Mouse (Mus musculus) urinary bladder, adult 18-20 months (tissue): ENCODE measurements around the gene Sult6b1.

ENCODE experiments used
- DNase-seq, 2 experiments: peaks; one replicate each; pipeline ENCODE4 v3.0.0; 2022; ENCODE audit warnings: low spot score in 2 of 2, mixed read lengths in 2 of 2

Gene Sult6b1

DNA sequence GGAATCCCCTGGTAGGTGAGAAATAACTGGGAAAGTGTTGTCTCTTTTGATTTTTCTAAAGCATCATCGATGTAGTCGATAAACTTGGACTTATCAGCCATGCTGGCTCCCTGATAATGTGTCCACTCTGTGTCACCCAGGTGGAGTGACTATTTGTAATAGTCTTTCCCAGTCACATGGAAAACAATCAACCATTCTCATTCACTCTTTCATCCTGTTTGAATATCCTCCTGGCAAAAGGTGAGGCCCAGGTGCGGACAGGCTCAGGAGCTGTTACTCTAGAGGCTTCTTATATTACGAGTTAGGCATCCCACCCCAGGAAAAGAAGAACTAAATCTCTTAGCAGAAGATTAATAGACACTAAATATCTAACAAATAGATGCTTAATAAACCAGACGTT lies at the start of gene Sult6b1:
Gene Sult6b1, minus strand, starts transcription at position 101 of the 400 bp plus-strand sequence.
- no peak for DNase-seq

DNA sequence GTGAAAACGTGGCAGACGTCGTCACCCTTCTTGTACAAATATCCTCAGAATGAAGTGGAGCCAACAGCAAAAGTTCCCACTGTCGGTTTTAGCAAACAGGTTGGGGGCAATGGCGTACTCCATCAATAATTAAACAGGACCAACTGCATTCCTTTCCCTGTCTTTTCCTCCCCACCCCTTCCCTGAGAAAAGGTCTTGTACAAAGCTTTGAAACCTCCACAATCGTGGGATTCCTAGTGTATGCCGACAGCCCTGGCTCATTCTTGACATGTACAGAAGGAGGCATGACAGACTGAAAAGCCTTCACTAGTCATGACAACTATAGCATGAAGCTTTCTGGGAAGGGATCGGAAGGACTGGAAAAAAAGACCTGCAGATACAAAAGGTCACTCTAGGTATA lies 46.4 kb upstream of the Sult6b1 start:
- DNase-seq, result no peak

DNA sequence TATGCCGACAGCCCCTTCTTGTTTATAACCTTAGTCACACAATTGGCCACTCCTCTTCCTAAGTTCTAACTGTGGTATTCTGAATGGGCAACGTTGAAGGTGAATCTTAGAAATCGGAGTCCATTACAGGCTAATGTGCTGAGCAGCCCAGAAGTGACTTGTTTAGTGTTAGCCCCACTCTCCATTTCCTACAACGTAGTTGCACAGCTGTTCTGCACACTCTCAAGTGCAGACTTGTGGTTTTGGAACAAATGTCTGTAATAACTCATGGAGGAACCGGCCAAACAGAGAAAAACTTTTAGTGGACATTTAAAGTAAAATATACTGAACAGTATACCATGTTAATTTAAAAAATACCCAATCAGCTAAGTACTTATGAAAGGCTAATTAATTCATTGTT lies 45.3 kb upstream of the Sult6b1 start:
- no peak for DNase-seq

DNA sequence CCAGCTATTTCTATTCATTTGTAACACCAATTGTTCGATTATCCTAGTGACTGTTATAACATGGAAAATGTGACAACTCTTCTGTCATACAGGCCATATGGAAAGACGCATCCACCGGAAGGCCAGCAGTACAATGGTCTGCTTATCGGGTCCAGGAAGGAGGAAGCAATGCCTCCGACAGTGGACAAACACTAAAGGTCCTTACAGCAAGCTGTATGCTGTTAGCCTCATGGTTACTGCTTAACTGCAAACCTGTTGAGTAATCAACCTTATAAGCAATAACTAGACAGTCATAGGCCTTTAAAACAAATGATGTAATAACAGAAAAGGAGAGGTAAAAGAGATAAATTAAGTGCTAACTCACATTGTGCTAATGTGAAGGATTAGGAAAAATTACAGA lies 44.4 kb upstream of the Sult6b1 start:
- no peak for DNase-seq

DNA sequence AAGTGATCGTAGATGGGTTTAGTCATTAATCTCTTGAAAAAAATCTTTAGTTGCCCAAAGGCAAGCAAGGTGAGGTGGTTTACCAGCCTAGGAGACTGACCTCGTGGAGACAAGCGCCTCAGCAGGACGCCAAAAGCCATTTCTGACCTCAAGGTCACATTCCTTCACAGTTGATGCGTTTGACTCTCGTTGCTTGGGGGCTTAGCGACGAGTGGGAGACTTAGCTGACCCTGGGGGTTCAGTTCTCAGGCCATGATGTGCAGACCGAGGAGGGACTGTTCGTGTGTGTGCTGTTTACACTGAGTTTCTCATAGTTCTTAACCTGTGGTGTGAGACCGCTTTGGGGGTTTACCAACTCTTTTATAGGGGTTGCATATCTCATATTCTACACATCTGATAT lies 35.8 kb upstream of the Sult6b1 start:
- DNase-seq, result no peak

DNA sequence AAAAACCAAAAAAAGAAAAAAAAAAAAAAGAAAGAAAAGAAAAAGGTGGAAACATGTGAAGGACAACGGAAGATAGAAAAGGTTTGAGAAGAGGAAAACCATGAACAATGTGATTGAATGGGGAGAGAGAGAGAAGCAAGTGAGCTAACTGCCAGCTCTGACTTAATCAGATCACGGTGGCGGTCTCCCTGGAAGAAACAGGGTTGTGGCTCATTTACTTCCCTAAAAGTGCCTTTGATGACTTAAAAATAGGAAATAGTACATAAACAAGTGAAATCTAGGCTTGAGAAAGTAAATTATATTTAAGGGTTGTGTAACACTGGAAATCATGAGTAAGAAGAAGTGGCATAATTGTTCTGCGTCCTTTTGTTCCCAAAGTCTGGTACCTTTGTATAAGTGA lies 32.1 kb upstream of the Sult6b1 start:
- no peak for DNase-seq

DNA sequence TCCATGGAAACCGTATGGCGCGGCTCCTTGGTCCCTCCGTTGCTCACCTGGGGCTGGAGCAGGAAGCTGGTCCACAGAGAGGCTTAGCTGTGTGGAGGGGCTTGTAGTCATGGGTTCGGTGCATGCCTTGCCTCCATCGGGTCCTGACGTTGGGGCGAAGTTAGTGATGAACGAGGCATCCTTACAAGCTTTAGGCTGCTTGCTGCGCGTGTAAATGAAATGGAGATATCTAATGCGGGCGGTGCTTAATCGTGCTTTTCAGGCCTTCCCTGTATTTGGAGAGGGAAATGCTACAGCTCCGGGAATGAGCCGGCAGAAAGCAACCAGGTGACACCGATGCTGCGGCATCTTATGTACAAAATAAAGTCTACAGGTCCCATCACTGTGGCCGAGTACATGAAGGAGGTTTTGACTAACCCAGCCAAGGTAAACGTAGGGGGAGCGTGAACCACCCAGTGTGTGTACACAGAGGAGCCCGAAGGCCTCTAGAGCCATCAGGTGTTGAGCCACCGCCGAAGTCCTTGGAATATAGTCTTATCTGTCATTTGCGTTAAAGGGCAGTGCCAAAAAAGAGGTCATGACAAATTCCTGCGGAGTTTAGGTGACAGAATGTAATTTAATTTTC lies 30.5 kb upstream of the Sult6b1 start:
- no peak for DNase-seq

DNA sequence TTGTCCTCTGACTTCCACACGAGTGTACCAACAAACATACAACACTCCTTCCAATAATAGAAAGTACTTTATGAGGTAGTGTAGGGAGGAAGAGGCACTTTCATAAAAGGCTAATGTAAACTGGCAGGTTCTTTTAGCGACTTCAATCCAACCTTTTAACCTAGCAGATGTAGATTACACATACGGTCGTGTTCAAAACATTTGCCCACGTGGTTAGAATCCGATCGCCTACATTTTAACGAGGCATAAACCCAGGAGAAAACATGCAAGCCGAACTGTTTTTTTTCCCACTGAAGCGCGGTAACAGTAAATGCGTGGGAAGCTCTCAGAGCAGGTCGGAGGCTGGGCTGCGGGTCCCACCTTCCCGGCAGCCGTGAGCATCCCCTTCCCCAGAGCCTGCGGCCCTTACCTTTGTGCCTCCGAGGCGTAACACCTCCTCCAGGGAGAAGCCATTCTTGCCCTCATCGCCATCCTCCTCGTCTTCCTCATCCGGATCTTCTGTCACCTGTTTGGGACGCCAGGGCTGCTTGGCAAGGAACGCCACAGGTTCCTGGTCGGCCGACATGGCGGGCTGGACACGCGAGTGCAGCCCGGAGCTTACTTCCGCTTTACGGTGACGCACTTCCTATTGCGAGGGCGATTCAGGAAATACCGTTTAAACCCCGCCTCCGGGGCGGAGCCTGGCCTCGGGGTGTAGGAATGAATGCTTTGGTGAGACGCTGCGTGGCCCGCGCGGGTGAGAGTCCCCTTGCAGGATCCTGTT lies 29.9 kb upstream of the Sult6b1 start, which contains the start of the genes Cebpz and Ndufaf7:
Gene Cebpz, minus strand, starts transcription at position 601 of the 763 bp plus-strand sequence.
Gene Ndufaf7, plus strand, starts transcription at position 671 of the 763 bp plus-strand sequence.
- peak; percentile 94 for DNase-seq

DNA sequence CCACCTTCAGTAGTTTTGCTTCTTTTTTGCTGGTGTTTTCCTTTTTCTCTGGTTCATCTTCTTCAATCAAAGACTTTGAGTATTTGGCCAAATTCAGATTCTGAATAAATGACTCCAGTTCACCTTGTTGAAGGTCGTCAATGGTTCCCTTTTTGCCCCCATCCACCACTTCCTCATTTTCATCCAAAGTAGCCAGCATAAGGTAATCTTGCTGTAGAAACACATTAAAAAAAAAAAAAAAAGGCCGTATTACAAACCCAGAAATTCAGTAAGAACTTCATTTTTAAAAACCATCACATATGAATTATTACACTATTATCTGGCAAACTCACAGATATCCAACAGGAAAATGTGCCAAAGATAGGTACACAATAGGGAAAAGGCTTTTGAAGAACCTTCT lies 29.1 kb upstream of the Sult6b1 start:
- no peak for DNase-seq

DNA sequence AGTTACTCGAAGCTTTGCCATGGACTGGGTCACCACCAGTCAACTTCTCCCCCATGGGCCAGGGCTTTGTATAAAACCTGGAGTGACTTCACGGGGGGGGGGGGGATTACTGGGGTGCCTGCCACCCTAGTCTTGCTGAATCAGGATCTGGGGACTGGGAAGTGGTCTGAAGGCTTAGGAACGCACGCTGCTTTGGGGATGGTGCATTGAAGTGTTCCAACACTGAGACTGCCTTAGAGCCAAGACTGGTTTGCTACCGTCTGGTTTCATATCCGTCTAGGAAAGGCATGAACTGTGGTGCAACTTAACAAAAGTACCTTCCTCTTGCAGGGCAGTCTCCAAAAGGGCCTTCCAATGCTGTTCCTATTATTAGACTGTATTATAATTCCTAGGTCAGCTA lies 10.9 kb upstream of the Sult6b1 start:
- DNase-seq, result no peak

DNA sequence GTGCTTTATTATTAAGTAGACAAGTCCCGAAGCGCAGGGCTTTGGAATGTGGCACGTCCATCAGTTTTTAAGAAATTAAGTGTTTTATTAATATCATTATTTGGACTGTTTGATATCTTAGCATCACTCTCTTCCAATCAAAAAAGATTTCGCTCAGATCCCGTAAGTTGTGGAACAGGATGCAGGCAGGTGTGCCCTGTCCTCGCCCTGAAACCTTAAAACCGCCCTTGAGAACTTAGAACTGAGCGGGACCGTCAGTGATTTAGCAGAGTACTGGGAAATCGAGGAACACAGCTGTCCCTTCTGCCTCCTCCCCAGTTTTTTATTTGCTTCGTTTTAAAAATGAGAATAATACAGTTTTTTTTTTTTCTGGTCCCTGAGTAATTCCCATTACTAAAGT lies 10.1 kb upstream of the Sult6b1 start:
- no peak for DNase-seq

DNA sequence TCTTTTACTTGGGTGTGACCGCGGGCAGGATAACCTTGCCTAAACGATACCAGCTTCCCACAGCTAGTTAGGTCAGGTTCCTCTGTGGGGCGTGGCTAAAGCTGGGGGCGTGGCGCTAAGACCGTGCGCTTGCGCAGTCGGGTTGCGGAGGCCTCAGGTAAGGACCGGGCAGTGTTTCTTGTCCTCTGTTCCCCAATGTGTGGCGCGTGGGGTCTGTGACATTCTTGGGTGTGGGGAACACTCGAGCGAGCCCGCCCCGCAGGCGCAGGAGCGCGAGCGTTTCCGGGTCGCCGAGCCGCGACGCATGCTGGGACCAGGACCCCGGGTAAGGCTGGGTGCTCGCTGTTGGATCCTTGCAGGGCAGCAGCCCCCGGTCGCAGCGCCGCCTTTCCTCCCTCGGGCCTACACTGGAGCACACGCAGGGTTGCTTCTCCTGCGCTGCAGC lies 9.6 kb upstream of the Sult6b1 start, which contains the start of gene Cebpzos:
Gene Cebpzos, plus strand, starts transcription at position 132 of the 445 bp plus-strand sequence.
- peak; percentile 82 to 85 for DNase-seq

DNA sequence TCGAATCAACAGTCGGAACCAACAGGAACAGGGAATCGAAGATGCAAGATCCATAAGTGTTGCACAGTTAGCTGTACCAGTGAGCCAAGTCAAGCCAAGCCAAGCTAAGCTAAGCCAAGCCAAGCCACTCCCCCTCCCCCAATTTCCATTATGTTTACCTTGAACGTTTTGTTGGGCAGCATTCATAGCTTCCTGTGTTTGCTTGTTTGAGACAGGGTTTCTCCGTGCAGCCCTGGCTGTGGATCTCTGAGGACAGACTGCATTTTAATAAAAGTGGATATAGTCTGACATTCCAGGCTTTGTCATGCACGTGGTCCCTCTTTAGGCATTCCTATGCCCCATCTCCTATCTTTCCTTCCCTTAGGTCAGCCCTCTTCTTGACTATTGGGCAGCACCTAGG lies 9.0 kb upstream of the Sult6b1 start:
- DNase-seq, result no peak

DNA sequence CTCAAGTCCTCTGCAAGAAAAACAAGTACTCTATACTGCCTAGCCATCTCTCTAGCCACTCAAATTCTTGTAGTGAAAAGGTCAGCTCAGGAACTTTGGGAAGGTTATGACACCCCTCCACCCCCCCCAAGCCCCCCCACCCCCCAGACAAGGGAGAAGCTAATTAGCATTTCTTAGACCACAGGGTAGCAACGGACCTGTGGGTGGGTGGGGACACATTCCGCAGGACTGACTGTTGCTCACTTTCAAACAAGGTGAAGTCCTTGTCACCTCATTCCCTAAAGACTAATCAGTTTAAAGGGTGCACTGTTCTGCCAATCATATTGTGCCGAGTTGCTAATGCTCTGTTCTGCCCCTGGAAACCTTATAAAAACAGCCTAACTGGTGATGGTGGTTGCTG lies 7.1 kb upstream of the Sult6b1 start:
- DNase-seq, result no peak

DNA sequence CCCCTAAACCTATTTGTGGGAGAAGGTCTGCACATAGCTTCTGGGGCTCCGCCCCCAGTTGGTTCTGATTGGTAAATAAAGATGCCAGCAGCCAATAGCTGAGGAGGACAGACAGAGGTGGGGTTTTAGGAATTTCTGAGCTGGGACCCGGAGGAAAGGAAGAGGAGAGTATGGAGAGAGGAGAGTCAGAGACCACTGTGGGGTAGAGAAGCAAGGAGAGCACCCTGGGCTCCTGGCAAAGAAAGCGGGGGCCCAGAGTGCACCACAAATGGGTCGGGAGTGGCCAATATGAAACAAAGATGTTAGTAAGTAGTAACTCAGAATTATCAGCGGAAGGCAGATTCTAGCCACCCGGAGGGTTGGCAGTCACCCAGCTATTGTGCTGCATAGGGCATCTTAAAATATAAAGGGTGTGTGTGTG lies 6.1 kb upstream of the Sult6b1 start:
- no peak for DNase-seq

DNA sequence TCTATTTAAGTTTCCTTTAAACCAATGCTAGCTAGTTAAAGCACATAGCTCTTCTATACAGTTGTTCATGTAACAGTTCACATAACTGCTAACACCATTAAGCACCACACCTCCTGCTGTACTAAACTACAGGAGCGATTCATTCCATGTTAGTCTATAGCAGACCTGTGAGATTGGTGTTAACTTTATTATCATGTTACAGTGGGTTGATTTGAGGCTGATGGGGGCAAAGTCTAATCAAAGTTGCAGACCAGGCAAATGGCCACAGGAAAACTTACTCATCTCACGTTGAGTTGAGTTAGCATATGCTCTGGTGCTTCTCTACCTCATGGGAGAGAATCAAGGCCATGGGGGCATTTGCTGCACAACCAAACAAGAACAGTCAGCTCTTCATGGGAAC lies 2.6 kb upstream of the Sult6b1 start:
- no peak for DNase-seq

DNA sequence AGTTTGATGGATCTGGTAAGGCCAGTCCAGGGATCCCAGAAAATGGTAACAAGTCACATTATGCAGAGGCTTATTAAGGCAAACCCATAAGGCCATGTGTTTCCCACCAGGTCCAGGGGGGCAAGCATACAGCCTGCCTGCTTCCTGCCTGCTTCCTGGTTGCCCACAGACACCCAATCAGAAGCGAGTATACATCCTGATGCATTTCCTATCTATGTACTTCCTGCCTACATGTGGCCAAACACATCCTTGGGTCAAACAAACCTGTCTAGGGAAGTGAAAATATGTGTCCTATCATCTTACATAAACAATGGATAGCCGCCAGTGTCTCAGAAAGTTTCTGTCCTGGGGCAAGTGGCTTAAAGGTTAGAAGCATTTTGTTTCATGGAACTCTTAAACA lies 3.6 kb downstream of the Sult6b1 start:
- no peak for DNase-seq

DNA sequence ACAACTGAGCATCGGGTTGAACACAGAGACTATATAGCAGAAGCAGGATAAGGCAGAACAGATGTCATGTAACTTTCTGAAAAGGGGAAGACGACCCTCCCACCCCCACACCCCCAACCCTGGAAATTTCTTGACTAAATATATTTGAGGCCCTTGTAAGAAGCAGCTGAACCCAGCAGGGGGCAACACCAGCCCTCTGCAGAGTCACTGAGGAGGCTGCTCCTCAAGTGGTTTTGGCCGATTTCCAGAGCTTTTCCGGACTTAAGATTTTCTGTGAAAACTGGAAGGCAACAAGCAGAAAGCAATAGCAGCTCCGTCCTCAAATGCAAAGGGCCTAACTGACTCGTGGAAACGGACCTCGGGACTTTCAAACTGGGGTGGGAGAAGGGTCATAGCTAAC lies 11.4 kb downstream of the Sult6b1 start:
- DNase-seq, result peak in 1 of 2 experiments; percentile 6

DNA sequence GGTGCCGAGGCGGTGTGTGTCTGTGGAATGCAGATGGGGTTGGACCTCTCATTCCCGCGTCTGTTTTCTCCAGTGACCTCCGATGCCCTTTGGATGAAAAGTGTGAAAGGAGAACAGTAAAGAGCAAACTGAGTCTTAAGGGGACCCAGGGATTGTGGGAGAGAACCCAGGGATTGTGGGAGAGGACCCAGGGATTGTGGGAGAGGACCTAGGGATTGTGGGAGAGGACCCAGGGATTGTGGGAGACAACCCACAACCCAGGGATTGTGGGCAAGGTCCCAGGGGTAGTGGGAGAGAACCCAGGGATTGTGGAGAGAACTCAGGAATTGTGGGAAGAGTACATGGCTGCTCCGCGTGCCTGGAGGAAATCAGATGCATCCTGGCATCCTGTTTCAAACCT lies 11.8 kb downstream of the Sult6b1 start:
- DNase-seq, result no peak

DNA sequence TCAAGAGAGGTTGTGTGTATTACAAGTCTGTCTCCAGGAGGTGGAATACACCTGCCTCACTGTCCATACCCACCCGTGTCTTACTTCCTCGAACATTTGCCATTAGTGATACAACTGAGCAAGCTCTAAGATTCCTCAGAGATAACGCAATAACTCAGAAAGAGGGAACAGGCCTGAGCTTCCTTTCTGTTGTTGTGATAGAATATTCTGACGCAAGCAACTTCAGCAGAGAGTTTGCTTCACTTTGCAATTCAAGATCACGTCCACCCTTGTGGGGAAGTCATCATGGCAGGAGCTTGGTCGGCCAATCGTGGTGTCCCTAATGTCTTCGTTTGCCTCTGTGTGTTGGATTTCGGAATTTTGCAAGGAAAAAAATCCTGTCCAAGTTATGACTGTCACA lies 15.8 kb downstream of the Sult6b1 start:
- no peak for DNase-seq

DNA sequence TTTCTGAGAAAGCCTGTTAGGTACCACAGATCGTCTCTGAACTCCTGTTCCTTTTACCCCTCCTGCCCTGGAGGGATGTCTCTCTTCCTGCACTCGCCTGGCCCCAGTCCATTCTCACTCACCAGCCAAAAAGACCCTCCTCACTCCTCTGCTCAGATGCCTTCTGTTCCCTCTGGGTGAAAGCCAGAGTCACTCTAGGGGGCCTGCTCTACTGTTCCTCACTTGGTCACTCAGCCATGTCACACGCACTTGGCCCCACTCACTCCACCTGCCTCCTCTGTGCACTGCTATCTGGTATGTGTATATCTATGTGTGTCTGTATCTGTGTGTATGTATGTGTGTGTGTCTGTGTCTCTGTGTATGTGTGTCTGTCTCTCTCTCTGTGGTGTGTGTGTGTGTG lies 17.6 kb downstream of the Sult6b1 start:
- no peak for DNase-seq

DNA sequence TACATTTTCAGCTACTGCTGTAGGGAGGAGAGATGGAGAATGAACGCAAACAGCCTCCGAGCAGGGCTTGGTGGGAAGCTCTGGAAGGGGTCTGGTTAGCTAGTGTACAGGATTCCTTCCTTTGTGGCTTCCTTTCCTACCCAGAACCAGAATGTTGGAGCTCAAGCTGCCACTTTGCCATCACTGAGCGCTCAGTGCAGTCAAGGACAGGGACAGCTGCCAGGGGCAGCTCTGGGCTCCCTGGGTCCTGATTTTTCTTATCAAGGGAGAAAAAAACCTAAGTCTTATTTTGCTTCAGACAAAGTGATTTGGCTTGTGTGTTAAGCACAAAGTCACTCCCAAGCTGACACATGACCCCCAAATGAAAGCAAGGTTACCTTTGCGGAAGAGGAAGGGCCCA lies 18.2 kb downstream of the Sult6b1 start:
- DNase-seq, result no peak
